Mouse (Mus musculus) monocyte, adult 2 months (primary cell): ENCODE results near the gene Vps72.
A peak's percentile ranks its signal among the peaks of the same experiment; 100 is the strongest.
"Not testable (repeated sequence)": the region's sequence is repeated elsewhere in the genome, so short reads cannot be mapped to it uniquely, and the experiment has no call there.

Experiments used
- DNase-seq, 2 experiments: peaks; one replicate each; pipeline ENCODE4 v3.0.0; 2022; ENCODE audit warnings: low spot score in 2 of 2, low read depth in 1 of 2

Vps72 gene

DNA sequence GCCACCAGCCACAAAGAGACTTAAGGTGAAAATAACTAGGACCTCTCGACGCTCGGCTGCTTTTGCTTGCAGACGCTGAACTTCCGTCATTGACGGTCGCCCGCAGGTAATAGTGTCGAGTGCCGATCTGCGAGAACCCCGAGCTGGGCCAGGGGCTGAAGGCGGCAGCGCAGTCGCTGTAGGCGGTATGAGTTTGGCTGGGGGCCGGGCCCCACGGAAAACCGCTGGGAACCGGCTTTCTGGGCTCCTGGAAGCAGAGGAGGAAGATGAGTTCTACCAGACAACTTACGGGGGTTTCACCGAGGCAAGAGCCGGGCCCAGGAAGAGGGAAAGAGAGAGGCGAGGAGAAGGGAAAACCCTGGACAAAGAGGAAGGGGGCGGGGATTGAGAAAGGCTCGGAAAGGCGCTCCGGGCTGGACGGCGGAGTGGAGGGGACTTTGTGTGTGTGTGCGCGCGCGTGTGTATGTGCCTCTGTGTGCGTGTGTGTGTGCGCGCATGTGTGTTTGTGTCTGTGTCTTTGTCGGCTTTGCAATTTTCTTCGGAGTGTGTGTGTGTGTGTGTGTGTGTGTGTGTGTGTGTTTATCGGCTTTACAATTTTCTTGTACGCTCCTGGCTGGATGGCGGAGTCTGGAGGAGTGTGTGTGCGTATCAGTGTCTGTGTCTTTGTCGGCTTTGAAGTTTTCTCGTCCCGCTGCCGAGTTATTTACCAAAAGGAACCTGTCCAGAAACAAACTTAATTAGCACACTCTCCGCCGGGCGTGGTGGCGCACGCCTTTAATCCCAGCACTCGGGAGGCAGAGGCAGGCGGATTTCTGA lies at the start of gene Vps72:
Gene Vps72 (plus strand): TSS at position 112 of the 816 bp plus-strand sequence.
- DNase-seq, result peak; percentile 70 to 82

DNA sequence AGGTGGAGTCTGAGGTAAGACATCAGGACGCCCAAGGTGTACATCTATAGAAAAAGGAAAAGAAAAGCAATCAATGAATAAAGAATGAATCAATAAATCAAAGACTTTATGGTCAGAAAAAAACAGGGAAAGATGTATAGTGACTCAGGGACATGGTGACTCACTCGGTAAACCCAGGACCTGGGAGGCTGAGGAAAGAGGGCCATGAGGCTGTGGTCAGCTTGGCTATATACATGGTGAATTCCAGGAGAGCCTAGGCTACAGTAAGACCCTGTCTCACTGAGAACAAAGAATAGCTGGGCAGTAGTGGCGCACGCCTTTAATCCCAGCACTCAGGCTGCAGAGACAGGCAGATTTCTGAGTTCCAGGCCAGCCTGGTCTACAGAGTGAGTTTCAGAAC lies 47.1 kb upstream of the Vps72 start:
- DNase-seq, result no peak

DNA sequence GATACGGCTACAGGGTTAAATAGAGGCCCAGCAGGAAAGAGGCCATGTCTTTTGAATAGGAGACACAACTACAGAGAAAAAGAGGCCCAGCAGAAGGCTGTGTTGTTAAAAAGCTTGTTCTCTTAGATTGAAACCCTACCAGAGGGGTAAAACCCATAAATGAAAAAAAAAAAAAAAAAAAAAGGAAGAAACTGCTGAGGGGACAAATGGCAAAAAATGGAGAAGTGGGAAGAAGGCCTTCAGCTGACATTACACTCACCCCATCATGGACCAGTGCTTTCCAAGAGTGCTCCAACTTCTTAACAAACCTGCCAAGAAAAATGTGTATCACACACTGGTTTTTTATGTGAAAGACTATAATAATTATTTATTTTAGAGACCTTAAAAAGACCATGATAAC lies 45.3 kb upstream of the Vps72 start:
- no peak for DNase-seq

DNA sequence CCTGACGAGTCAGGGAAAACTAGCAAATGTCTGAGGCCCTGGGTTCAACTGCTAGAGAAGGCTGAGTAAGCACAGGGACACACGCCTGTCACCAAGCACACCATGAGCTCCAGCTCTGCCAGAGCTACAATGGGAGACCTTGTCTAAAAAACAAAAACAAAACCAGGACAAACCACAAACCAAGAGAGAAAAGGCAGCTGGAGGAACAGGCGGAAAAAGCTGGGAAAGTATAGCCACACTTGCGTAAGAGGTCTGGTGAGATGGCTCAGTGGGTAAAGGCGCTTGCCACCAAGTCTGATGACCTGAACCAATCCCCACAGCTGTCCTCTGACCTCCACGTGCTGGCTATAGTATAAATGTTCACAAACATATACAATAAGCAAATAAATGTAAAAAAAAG lies 44.7 kb upstream of the Vps72 start:
- no peak for DNase-seq

DNA sequence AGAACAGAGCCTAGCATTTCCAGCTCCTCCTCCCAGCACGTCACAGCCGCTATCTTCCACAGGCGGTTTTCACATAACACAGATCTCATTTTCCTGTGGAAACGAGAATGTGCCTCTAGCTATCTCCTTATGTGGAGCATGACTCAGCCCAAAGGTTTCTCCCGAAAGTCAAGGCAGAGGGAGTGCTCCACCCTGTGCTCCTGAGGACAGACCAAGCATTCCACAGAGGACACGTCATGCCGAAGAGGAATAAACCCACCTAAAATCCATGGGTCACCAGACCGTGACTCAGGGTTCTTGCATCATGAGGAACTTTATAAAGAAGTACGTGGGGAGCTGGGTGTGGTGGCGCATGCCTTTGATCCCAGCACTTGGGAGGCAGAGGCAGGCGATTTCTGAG lies 44.3 kb upstream of the Vps72 start:
- no peak for DNase-seq

DNA sequence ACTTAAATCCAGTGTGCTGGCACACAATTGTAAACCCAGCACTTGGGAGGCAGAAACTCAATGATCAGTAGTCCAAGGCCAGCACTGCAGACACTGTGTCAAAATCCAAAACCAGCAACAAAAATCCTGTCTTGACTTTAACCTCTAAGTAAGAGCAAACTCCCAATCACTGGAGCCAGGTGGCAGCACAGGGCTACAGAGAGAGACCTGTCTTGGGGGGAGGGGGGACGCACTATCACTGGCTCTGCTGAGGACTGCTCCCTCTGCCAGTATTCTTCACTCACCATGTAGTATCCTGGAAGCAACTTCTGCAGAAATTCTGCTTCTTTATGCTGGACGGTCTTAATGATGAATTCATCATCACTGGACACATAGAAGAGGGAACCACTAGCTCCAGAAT lies 39.2 kb upstream of the Vps72 start:
- no peak for DNase-seq

DNA sequence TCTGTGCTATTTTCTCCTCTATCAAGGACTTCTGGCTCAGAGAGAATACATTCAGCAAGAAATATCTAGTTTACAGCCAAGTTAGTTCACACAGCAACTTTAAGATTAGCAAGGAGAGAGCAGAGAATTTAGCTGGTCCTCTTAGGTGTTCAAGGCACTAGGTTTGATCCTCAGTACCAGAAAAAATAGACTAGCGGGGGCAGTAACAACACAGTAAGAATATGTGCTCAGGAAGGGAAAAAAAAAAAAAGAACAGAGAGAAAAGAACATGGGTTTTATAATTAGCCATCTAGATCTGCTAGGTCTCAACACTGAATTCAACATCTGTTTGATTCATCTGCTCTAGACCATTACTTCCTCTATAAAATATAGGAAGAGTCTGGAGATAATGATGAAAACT lies 22.8 kb upstream of the Vps72 start:
- DNase-seq, result no peak

DNA sequence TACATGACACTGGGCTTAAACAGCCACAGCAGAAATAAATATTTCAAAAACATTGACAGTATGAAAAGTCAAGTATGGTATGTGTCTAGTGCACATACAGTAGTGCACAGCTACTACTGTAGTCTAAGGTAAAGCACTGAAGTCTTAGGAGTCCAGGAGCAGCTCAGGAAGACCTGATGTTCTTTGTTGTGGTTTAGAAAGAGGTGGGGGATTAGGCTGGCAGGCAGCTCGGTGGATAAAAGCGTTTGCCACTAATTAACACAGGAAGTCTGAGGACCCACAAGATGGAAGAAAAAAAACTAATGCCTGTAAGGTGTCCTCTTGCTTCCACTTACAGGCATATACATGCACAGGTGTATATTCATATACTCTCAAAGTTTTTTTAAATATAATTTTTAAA lies 10.0 kb upstream of the Vps72 start:
- no peak for DNase-seq

DNA sequence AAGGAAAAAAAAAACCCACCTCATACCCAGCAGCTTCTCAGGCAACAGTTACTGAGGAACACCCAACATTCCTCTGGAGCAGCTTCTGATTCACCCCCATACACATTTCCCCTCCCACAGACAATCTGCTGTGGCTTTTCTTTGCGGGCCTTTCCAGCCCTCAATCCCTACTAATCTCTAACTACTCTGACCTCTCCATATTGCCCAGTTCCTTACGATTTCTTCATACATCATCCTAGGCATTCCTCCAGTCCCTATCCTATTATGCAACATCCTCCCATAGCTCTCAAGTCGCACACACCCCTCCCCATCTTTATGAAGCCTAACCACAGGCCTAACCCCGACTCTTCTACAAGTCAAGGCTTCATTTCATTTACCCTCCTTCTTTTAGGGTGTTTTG lies 5.7 kb upstream of the Vps72 start:
- no peak for DNase-seq

DNA sequence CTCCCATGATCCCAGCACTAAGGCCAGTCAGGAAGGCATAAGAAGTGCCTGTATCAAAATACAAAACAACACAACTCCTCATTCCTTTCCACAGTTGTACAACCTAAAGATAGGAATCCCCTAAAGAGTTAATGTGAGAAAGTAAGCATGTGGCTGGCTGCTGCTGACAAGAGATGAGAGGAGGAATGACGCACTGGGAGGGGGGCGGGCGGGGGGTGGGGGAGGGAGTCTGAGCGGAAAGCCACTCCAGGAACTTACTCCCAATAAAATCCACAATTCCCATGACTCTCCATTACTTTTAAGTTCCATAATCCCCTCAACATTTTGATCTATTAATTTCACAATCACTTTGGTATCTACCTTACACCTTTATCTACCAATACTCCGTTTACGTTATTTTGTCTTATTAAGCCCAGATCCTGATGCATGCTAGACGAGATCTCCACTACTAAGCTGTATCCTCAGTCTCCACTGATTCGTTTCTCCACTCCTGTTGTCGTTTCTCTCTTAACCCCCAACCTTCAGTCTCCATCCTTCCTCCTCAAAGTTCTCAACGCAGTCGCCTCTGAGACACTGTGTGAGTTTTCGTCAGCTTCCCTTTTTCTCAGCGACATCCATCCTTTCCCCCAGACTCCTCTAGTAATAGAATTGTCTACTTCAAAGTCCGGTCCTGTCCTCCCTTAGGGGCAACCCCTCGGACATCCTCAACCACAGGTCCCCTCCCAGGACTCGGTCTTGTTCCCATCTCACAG lies 5.1 kb upstream of the Vps72 start:
- DNase-seq, result no peak

DNA sequence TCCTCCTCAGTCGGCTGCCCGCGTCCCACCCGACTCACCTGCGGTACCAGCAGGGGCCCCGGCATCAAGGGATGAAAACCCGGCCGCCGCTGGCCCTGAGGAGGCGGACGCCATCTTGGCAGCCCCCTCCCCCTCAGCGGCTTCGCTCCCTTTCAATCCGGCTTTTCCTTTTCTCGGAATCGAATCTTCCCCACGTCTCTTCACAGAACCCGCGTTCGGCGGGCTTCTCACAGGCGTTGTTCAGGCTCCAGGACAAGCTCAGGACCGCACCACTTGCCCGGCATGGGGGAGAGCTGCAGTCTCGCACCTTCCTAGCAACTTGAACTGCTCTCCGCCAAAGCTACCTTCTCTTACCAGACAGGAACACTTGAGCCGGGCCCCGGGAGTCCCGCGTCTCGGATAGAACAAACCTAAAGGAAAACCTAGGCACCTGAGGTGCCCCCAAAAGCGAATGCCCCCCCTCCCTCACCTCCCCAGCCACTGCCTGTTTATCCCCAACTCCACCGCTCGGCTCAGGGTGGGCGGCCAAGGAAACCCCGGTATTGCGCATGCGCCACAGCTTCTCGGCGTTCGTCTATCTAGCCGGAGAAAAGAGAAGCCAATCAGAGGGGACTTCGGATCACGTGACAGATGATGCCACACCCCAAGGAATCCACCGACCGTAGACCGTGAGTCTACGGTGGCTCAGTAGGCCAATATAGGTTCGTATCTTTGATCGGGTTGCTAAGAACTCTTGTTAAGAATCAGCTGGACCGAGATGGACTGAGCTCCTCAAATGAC lies 4.3 kb upstream of the Vps72 start, which contains the start of gene Pip5k1a:
Gene Pip5k1a (minus strand): TSS at position 593 of the 780 bp plus-strand sequence.
- DNase-seq, result peak; percentile 85 to 88

DNA sequence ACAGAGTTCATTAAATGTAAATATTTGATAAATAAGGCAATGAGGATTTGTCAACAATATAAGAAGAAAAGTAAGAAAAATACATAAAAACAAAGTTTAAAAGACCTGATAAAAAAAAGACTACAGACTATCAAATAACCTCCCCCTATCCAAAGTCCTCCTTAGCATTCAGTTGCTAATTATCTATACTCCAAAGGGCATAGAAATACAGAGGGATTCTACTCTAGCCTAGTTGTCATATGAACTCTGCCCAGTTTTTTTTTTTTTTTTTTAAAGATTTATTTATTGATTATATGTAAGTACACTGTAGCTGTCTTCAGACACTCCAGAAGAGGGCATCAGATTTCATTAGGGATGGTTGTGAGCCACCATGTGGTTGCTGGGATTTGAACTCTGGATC lies 3.5 kb upstream of the Vps72 start:
- not testable (repeated sequence) for DNase-seq

DNA sequence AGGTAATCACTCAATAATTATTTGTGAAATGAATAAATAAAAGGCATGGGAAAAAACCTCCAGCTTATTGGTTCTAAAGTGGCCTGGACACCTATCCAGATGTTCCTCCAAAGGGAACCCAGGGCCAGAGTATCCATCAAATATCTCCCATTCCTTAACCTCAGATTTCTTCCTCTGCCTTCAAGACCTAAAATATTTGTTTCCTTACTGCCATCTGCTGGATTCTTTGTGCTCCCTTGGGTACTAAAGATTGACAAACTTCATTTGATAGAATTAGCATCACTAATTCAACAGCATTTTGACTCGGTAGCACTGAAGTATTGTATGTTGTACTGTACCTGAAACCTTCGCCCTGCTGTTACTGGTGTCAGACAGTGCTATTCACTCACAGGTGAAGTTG lies 2.9 kb upstream of the Vps72 start:
- DNase-seq, result no peak

DNA sequence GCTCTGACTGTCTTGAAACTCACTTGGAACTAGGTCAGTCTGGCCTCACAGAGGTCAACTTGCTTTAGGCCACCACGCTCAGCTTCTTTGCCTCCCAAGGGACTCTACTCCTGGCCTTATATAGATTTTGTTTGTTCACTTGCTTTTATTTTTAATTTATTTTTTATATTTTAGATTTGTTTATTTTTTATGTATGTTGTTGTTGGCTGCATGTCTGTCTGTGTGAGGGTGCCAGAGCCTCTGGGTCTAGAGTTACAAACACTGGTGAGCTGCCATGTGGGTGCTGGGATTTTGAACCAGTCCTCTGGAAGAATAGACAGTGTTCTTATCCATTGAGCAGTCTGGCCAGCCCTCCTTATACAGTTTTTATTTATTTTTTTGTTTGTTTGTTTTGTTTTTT lies 1.9 kb downstream of the Vps72 start:
- no peak for DNase-seq

DNA sequence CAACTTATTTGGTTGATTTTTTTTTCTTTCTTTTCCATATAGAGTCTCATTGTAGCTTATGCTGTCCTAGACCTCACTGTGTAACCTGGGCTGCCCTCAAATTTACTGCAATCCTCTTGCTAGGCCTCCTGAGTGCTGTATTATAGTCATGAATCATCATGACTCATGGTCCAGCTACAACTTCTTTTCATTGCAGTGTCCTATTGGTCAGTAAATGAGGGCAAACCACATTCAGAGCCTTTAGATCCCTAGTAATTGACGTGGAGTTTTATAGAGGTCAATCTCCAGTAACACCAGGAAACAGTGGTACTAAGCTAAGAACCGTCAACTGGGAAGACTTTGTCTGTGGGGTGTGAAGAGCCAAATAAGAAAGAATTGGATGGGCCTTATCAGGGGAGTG lies 6.9 kb downstream of the Vps72 start:
- DNase-seq, result no peak

DNA sequence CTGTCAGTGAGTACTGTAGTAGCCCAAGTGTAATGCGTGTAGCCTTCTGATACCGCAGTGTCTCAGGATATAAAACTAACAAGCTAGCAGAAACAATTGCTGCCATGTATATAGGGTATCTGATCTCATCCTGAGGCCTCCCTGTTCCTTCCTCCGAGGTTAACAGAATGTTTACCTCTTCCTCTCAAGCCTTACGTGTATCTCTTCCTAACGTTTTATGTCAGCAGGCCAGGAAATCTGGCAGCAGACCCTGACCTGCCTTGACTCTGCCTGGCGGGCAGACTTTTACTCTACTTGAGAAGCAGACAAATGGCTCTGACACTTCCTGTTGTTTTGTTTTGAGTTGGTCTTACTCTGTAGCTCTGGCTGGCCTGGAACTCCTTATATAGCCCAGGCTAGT lies 10.8 kb downstream of the Vps72 start:
- DNase-seq, result no peak

DNA sequence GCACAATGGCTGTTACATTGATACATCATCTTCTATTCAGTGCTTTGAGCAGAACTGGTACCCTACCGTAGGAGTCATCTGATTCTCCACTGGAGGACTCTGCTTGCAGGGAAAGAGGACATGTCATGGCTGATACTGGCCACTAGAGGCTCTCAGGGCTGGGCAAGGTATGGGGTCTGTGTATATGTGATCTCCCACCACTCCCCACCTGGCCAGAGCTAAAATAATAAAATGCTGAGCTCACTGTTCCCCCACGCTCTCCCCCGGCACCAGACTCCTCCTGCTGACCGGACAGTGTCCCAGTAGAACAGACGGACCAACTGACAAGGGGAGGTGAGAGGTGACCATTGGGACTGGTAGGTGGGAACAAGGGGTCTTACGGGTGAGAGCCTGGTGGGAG lies 13.4 kb downstream of the Vps72 start, which contains the start of gene Tmod4:
Gene Tmod4 (plus strand): TSS at position 231 of the 400 bp plus-strand sequence.
- DNase-seq, result no peak

DNA sequence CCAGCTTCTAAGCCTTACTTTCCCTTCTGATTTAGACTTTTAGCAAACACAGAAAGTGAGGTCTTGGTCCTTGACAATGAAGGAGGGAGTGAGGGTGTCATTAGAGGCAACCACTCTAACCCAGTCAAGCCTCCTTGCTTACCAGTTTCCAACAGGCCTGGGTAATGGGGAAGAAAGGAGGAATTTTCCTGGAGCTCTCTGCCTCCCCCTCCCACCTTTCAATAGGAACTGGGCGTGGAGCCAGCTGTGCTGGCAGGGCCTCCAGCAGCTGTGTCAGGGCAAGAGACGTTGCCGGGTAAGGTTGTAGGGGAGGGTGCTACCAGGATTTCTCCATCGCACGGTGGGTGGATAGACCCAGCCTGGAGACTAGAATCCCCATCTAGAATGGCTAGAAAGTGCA lies 14.2 kb downstream of the Vps72 start:
- DNase-seq, result no peak

DNA sequence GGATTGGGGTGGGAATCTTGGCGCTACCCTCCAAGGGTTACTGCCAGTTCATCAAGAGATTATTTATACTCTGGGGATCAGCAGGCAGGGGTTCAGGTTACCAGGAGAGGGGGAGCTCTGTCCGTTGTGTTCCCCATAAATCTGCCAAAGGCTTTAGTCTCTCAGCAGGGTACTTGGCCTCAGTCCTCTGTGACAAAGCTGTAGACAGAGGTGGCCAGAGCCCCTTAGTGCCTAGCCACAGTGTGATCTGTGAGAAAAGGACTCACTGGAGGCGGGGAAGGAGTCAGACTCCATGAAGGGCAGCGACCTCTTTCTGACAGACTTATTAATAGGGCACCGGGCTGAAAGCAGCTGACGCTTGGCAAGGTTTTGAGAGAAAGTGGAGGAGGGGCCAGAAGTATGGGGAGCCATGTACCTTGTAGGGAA lies 18.4 kb downstream of the Vps72 start:
- no peak for DNase-seq

DNA sequence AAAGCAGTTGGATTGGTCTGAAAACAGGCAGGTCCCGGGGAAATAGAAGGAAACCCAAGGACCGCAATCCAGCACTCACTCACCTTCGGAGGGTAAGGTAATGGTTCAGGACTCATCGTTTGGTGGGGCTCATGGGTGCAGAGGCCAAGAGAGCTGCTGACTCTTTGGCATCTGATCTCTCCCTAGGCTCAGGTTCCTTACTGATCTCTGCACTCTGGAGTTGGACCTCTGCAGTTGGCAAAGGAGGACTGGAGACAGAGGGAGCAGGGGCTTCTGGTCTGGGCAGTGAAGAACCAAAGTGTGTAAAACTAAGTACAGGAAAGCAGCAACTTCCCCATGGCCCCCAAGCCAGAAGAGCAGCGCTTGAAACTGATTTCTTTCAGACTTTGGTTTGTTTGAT lies 19.3 kb downstream of the Vps72 start:
- no peak for DNase-seq

DNA sequence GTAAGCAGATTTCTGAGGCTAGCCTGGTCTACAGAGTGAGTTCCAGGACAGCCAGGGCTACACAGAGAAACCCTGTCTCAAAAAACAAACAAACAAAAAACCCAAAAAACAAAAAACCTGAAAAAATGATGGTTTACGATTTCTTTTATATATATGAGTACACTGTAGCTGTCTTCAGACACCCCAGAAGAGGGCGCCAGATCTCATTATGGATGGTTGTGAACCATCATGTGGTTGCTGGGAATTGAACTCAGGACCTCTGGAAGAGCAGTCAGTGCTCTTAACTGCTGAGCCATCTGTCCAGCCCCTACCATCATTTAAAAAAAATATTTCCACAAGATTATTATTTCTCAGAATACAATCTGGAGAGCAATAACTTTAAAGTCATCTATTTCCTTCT lies 21.6 kb downstream of the Vps72 start:
- not testable (repeated sequence) for DNase-seq

DNA sequence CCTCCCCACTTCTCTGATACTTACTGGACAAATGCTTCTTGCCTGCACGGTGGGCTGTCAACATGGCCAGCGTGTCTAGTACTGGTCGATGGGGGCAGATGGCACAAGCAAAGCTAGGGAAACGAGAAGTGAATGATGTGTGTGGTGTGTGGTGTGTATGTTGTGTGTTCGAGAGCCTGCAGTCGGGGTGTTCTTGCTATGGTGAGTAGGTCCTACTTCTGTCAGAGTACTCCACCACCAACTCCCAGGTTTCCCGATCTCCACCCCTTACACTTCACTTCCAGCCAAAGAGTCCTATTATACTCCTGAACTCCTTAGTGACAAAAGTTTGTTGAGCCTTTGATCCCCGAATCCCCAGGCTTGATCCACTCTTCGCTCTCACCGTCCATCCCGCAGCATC lies 22.4 kb downstream of the Vps72 start:
- no peak for DNase-seq
